Mouse (Mus musculus) small intestine, adult 2 months (tissue): ENCODE data around the gene Tsc22d2.

ENCODE experiments used
- CTCF ChIP-seq: fragments of 200-500 bp; IDR thresholded peaks from 2 replicates; pipeline ENCODE4 v1.5.1; 2012; ENCODE audit warnings: low read depth, mild to moderate bottlenecking, control low read depth, inconsistent platforms, low read length, moderate library complexity, mixed read lengths; ENCODE audit not compliant: insufficient replicate concordance, insufficient read length; ENCODE audit errors: extremely low read depth
- POLR2A ChIP-seq: fragments of 200-500 bp; IDR thresholded peaks from 2 replicates; pipeline ENCODE4 v1.6.1; 2012; ENCODE audit warnings: low read depth, mild to moderate bottlenecking, control low read depth, inconsistent platforms, low read length, moderate library complexity

- TF ChIP-seq CTCF (no peak), POLR2A (no peak)
These were observed 43.7 kb upstream of the Tsc22d2 start for GRCm38 (mm10) chr3:58370811-58371210.
